Comparison of ENCODE assay signal across 10 mouse cellular contexts in genomic region chr4:128891157-128891556, GRCm38 (mm10). TPM values are rescaled to one million over a fixed set of nuclear protein-coding genes. Genes with fewer than 3 reads are reported as not detected.
DNase-seq lines count a peak whose midpoint lies in the region; ATAC-seq and TF ChIP-seq lines count a peak whose summit lies in the region.
"Had no signal": no experiment of that assay in that cellular context is flagged by ENCODE, and none has a peak within 500 bp of the region (broad histone marks: within the 10 kb centered on the region; RNA-seq: fewer than 3 reads in every experiment).

No protein-coding gene starts in this region.

- TF ChIP-seq CTCF in hindbrain, postnatal 0 days (IDR thresholded peaks at IDR 0.05; ENCODE audit: low read depth), result no peak

- no peaks in the 10 kb centered on the region for H3K9me3 ChIP-seq in hindbrain, embryonic 15.5 days
- H3K9me3 ChIP-seq in hindbrain, embryonic 12.5 days (replicated peaks), result no peaks in the 10 kb centered on the region
- H3K9me3 ChIP-seq in hindbrain, postnatal 0 days (ENCODE audit: low read length), result no peaks in the 10 kb centered on the region
- H3K9me3 ChIP-seq: embryonic facial prominence, embryonic 13.5 days had no signal

- peak; percentile 57; the same call in 1 of the 2 replicates for ATAC-seq in hindbrain, embryonic 15.5 days (ENCODE audit: low FRiP score, low read depth)
- no peak for ATAC-seq in hindbrain, embryonic 12.5 days (ENCODE audit: low FRiP score)
- ATAC-seq in hindbrain, postnatal 0 days, result peak; percentile 74

- intact Hi-C loops in left cerebral cortex, postnatal 10 days (cut with DNase I), result no loop called here

- H3K27me3 ChIP-seq in hindbrain, embryonic 15.5 days, result no peaks in the 10 kb centered on the region
- no peaks in the 10 kb centered on the region for H3K27me3 ChIP-seq in hindbrain, embryonic 12.5 days
- no peaks in the 10 kb centered on the region for H3K27me3 ChIP-seq in hindbrain, postnatal 0 days (ENCODE audit: insufficient read depth, low read length)
- H3K27me3 ChIP-seq: embryonic facial prominence, embryonic 13.5 days had no signal

- DNase-seq in cerebellum, postnatal 14 days, result peak; percentile 92 to 95
- peak; percentile 80 for DNase-seq in hindbrain, postnatal 0 days (ENCODE audit: low spot score)
- peak; percentile 66 to 85 for DNase-seq in left cerebral cortex, postnatal 10 days (ENCODE audit: extremely low spot score in 1 of 2, low spot score in 2 of 2)
- peak; percentile 54 for DNase-seq in right cerebral cortex, postnatal 4 days
- no peak for DNase-seq in thymus, adult 18-20 months
- no peak for DNase-seq in gastrocnemius, adult 18-20 months (ENCODE audit: low spot score)

- no peak overlapping the region for H3K9ac ChIP-seq in hindbrain, embryonic 15.5 days
- H3K9ac ChIP-seq in hindbrain, embryonic 12.5 days, result no peak overlapping the region
- no peak overlapping the region for H3K9ac ChIP-seq in hindbrain, postnatal 0 days (replicated peaks; ENCODE audit: low read length)
- H3K9ac ChIP-seq: embryonic facial prominence, embryonic 13.5 days; liver, embryonic 14.5 days had no signal

- no peaks in the 10 kb centered on the region for H3K36me3 ChIP-seq in hindbrain, embryonic 15.5 days
- H3K36me3 ChIP-seq in hindbrain, embryonic 12.5 days, result no peaks in the 10 kb centered on the region
- H3K36me3 ChIP-seq in hindbrain, postnatal 0 days (ENCODE audit: insufficient read depth, low read length), result no peaks in the 10 kb centered on the region

- no peak overlapping the region for H3K4me2 ChIP-seq in hindbrain, embryonic 15.5 days
- H3K4me2 ChIP-seq in hindbrain, embryonic 12.5 days (replicated peaks), result no peak overlapping the region
- no peak overlapping the region for H3K4me2 ChIP-seq in hindbrain, postnatal 0 days (ENCODE audit: low read depth, low read length)
- H3K4me2 ChIP-seq: embryonic facial prominence, embryonic 13.5 days had no signal

- WGBS in hindbrain, embryonic 15.5 days, result 13% methylated on average over 1 of the region's 1 CpGs
- WGBS in hindbrain, embryonic 12.5 days, result 14% methylated on average over 1 of the region's 1 CpGs
- WGBS in hindbrain, postnatal 0 days, result 3% methylated on average over 1 of the region's 1 CpGs

- H3K27ac ChIP-seq in hindbrain, embryonic 15.5 days (replicated peaks), result 0 out of 2 replicates have a peak overlapping the region, but pooled peaks have one; percentile 9
- no peak overlapping the region for H3K27ac ChIP-seq in hindbrain, embryonic 12.5 days
- peak overlapping the region; percentile 27; the same call in 1 of the 2 replicates for H3K27ac ChIP-seq in hindbrain, postnatal 0 days
- H3K27ac ChIP-seq: embryonic facial prominence, embryonic 13.5 days; liver, embryonic 14.5 days had no signal

- peaks cover 49% of the 10 kb centered on the region for H3K4me1 ChIP-seq in hindbrain, embryonic 15.5 days (replicated peaks)
- peaks cover 26% of the 10 kb centered on the region for H3K4me1 ChIP-seq in hindbrain, embryonic 12.5 days
- peaks cover 40% of the 10 kb centered on the region for H3K4me1 ChIP-seq in hindbrain, postnatal 0 days (ENCODE audit: insufficient read depth, low read length)

- H3K4me3 ChIP-seq in hindbrain, embryonic 15.5 days, result no peak overlapping the region
- H3K4me3 ChIP-seq in hindbrain, embryonic 12.5 days, result no peak overlapping the region
- H3K4me3 ChIP-seq in hindbrain, postnatal 0 days (ENCODE audit: low read length), result no peak overlapping the region
- H3K4me3 ChIP-seq: embryonic facial prominence, embryonic 13.5 days had no signal

RNA-seq across cellular contexts. Expression of gene Trim62, which starts 7.8 kb away (rescaled TPM):
- polyA plus RNA-seq in hindbrain, embryonic 15.5 days (2015; fragmentation: Nextera tagmentation; extraction: Ambion mirVana), result 24.6 and 28.4 TPM in 2 replicates
- polyA plus RNA-seq in hindbrain, embryonic 12.5 days (2016; fragmentation: Nextera tagmentation; extraction: Ambion mirVana), result 21.5 and 24.9 TPM in 2 replicates
- 30.8 and 33.4 TPM in 2 replicates for total RNA-seq in hindbrain, postnatal 0 days (2014; rRNA removed)
- 23.4 and 27.9 TPM in 2 replicates for polyA plus RNA-seq in hindbrain, postnatal 0 days (2015; fragmentation: Nextera tagmentation; extraction: Ambion mirVana)
- total RNA-seq in left cerebral cortex, postnatal 10 days (2021), result 10 to 100 TPM; 30.2 to 31.2 TPM
- under 1 TPM; 0.34 to 0.45 TPM for total RNA-seq in gastrocnemius, adult 18-20 months (2021)

Comparison
In these comparisons a context has a peak if more than half of its experiments do, and no peak if none do; other contexts are left out.
1. DNase-seq: peak in cerebellum, postnatal 14 days (2 of 2), hindbrain, postnatal 0 days (single experiment), left cerebral cortex, postnatal 10 days (2 of 2) and right cerebral cortex, postnatal 4 days (single experiment); none in thymus, adult 18-20 months (0 of 2) and gastrocnemius, adult 18-20 months (single experiment).
2. RNA of gene Trim62, which starts 7.8 kb away (total RNA-seq): 30.2 to 31.2 TPM in left cerebral cortex, postnatal 10 days and 30.8 to 33.4 TPM in hindbrain, postnatal 0 days; 0.34 to 0.45 TPM in gastrocnemius, adult 18-20 months; every median in the first group is over 10 times any median in the second.